Mouse (Mus musculus) gastrocnemius, adult 8-10 months (tissue): ENCODE measurements around the gene Vps37b. TPM values are rescaled to one million over a fixed set of nuclear protein-coding genes. Genes with fewer than 3 reads are reported as not detected.

Source experiments
- microRNA-seq: library from miRNA; unstranded; fragments of <30 nt; microRNA quantifications from one replicate; pipeline ENCODE4 v1.2.0, GENCODE M21; 2022
- total RNA-seq, 4 experiments: library from RNA; stranded (reverse); gene quantifications; 2 replicates each; pipeline ENCODE4 v1.2.4; 2022

Vps37b gene
- total RNA-seq, 4 experiments from 2014 or later = 4.6 to 6.2 (median 5.1) TPM

Small RNA genes within 50 kb of the gene (microRNA-seq; reads per million reads assigned to microRNA genes)
- not detected for gene Mir7032

Other genes with a start within 250 kb of the Vps37b start
- gene Hcar2, start 166.8 kb downstream of the Vps37b start, total RNA-seq = under 1 TPM in 2 of 4 experiments, not detected in 2; 0.13 to 0.25 TPM
- under 1 TPM; 0.12 to 0.72 (median 0.32) TPM for gene Hcar1, start 152.2 kb downstream of the Vps37b start, total RNA-seq
- gene Denr, start 125.1 kb downstream of the Vps37b start, total RNA-seq = 10 to 100 TPM; 49.2 to 59.2 (median 52.6) TPM
- under 1 TPM in 1 of 4 experiments, not detected in 3; 0.94 TPM for gene Gm43518, start 104.9 kb downstream of the Vps37b start, total RNA-seq
- 1 to 10 TPM in 3 of 4 experiments, under 1 TPM in 1; 0.56 to 2.1 (median 1.3) TPM for gene Ccdc62, start 101.6 kb downstream of the Vps37b start, total RNA-seq
- 10 to 100 TPM in 2 of 4 experiments, 1 to 10 TPM in 2; 8.7 to 15.9 (median 11.4) TPM for gene Hip1r, start 58.6 kb downstream of the Vps37b start, total RNA-seq
- 1 to 10 TPM; 7.2 to 9.5 (median 8.8) TPM for gene Abcb9, start 63.5 kb upstream of the Vps37b start, total RNA-seq
- gene Ogfod2, start 80.0 kb upstream of the Vps37b start, total RNA-seq = 10 to 100 TPM; 15.4 to 19.7 (median 17.3) TPM
- 10 to 100 TPM; 36.7 to 46.8 (median 44.1) TPM for gene Arl6ip4, start 83.8 kb upstream of the Vps37b start, total RNA-seq
- 10 to 100 TPM; 19.3 to 22.4 (median 20.8) TPM for gene Pitpnm2, start 217.5 kb upstream of the Vps37b start, total RNA-seq